Mouse (Mus musculus) frontal cortex, adult 2 months (tissue): ENCODE data around the gene Olfr1393. TPM values are rescaled to one million over a fixed set of nuclear protein-coding genes. Genes with fewer than 3 reads are reported as not detected.

Experiments
- DNase-seq, 2 experiments: peaks; one replicate each; pipeline ENCODE4 v3.0.0; 2022; ENCODE audit warnings: low spot score in 1 of 2; ENCODE audit errors: extremely low spot score in 1 of 2
- polyA plus RNA-seq: library from polyadenylated mRNA; depleted of rRNA; stranded (reverse); fragments of >200 nt; gene quantifications from 2 replicates; pipeline ENCODE4 v1.2.3, GENCODE M21; 2012

Olfr1393 gene
- polyA plus RNA-seq, 1 experiment = 0.48 TPM

DNA sequence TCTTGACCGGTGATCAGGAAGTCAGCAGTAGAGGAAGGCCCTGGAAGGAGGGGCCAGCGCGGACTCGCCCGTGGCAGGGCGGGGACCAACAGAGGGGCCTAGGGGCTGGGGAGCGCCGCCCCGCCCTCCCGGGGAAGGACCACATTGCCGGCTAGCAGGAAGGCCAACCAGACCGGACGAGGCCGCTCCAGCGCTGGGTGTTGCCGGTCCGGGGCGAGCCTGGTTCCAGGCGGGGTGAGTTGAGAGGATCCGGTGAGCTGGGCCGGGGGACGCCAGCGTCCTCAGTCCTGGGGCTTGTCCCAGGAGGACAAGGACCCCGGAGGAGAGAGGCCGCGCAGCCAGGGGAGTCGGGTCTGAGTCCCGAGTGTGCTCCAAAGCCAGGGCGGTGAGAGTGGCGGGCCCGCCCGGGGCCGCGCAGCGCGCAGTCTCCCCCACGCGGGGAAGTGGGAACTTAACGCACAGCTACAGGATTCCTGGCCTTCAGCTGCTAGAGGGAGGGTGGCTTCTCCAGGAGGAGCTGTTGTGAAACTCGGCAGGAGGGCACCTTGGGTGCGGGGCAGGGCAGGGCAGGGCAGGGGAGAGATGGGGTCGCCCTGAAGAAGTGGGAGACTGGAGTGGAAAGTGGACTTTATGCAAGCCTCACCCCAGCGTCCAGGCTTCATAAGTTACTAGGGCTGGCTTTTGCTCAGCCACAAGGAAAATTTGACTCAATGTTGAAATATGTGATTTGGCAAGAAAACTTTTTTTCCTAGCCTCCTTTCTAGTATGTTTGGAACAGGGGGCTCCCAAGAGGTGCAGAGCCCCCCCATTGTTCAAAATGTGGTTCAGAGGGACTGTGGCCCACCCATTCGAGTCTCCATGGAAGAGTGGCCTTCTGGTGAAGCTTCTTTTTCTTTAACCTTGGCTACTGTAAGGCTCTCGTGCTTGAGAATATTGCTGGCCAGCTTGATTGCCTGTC is 27.4 kb upstream of the Olfr1393 start:
- peak in 1 of 2 experiments; percentile 70 for DNase-seq

- DNase-seq = no peak
Observed at GRCm38 (mm10) chr11:49251380-49251761, 26.7 kb upstream of the Olfr1393 start.

GRCm38 (mm10) chr11:49252048-49252447 is 26.1 kb upstream of the Olfr1393 start:
- no peak for DNase-seq

GRCm38 (mm10) chr11:49253035-49253434 is 25.1 kb upstream of the Olfr1393 start:
- no peak for DNase-seq

GRCm38 (mm10) chr11:49259296-49259695 is 18.8 kb upstream of the Olfr1393 start:
- DNase-seq = no peak

GRCm38 (mm10) chr11:49259829-49260228 is 18.3 kb upstream of the Olfr1393 start:
- DNase-seq = no peak

- no peak for DNase-seq
Observed at GRCm38 (mm10) chr11:49260598-49261312, 17.3 kb upstream of the Olfr1393 start.

- DNase-seq = no peak
Observed at GRCm38 (mm10) chr11:49261313-49261855, 16.7 kb upstream of the Olfr1393 start.

DNA sequence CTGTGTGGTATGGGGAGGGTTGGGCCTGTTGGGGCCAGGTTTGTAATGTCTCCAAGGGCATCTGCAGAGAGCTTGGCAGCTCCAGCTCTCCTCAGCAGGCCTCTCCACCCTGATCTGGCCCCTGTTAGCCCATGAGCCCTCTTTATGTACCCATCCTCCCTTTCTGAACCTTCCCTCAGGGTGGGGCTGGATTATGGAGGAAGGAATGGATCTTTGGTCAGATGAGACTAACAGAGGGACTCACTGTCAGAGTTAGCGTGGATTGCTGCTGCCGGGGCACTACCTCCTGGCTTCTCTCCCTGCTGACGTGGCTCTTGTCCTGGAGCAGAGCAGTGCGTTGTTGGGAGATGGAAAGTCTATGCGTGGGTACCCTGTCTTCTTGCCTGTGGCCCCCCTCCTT is 15.8 kb upstream of the Olfr1393 start:
- DNase-seq = no peak

DNA sequence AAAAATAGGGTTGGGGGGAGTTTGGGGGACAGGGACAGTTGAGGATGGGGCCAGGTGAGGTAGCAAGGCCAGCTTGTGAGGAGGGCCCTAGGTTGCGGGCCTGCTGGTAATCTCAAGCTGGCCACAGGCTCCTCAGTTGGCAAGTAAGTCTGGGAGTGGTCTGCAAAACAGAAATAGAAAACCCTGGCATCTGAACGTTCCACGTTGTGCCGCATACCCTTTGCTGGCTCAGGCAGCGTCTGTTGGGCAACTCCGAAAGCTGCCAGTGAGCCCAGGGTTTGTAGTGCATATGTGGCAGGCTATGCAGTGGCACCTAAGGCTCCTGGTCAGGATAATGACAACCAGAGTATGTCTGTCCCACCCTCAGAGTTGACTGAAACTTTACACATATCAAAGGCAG is 15.0 kb upstream of the Olfr1393 start:
- DNase-seq = no peak

- DNase-seq = no peak
Observed at GRCm38 (mm10) chr11:49264081-49264480, 14.0 kb upstream of the Olfr1393 start.

DNA sequence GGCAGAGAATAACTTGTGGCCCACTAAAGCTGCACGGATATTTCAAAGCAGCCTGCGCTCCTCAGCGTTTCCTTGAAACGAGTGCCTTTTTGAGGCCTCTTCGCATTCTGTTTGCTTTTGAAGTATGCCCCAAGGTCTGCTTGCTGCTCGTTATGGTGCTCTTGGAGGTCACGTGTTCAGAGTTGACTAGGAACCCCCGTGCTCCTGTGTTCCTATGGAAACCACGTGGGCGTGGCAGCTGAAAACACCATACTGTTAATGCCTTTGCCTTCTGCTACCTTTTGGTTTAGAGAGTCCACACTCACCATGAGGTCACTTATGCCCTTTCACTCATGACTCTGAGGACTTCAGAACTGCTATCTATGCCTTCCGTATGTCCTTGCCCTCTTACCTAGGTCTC is 13.5 kb upstream of the Olfr1393 start:
- no peak for DNase-seq

DNA sequence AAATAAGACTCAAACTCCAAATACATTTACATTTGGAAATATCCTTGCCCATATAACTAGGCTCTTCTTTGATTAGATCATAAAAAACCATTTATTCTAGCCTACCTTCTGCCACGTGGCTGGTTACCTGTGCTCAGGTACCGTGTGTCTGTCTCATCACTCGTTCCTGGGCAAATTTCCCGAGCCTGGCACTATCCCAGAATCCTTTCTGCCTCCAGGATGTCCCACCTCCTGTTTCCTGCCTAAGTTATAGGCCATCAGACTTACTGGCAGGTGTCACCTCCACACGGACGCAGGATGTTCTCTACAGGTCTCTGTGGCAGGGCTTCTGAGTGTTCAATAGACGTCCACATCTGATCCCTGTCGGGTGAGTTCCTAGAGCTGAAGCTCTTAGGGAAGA is 13.0 kb upstream of the Olfr1393 start:
- DNase-seq = no peak

DNA sequence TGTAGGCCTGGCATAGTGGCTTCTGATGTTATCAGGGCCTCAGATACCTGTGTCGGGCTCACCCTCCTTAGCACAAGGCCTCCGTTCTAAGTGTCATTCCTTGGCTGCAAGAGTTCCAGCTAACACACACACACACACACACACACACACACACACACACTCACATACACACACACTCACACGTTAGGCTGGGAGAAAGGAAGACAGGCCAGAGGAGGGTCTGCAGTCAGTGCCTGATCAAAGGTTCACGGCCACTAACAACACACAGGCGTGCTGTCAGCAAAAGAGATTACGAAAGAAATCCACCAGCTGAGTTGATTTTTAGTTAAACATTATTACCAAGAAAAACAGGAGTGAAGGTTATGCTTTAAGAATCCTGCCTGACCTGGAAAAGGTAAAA is 11.4 kb upstream of the Olfr1393 start:
- DNase-seq = no peak

DNA sequence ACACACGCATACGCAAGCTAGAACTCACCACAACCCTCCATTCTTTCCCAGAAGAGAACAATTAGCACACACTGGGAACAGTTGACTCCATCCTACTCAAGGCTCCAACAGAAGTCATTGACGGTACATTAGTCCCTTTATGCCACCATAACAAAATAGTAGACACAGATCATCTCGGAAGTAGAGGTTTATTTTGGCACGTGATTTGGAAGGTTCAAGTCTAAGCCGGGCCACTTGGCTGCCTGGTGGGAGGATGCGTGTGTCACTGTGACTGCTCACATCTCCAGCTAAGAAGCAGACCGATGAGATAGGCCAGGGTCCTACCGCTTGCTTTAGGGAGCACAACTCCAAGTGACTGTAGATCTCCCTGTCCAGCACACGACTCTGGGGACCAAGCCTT is 10.8 kb upstream of the Olfr1393 start:
- no peak for DNase-seq

GRCm38 (mm10) chr11:49267970-49268579 is 10.0 kb upstream of the Olfr1393 start:
- DNase-seq = no peak

- no peak for DNase-seq
Observed at GRCm38 (mm10) chr11:49269761-49270160, 8.3 kb upstream of the Olfr1393 start.

DNA sequence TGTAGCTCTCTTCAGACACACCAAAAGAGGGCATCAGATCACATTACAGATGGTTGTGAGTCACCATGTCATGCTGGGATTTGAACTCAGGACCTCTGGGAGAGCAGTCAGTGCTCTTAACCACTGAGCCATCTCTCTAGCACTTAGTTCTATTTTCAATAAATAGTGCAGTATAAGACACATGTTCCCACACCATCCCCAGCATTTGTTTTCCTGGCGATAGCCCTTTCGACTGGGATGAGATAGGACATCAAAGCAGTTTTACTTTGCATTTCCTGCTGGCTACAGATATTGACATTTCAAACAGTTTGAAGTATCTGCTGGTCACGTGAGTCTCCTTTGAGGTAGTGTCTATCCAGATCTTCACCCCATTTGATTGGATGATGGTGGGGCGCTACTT is 7.7 kb upstream of the Olfr1393 start:
- DNase-seq = no peak

- peak in 1 of 2 experiments; percentile 76 for DNase-seq
Observed at GRCm38 (mm10) chr11:49271334-49271733, 6.8 kb upstream of the Olfr1393 start.

- DNase-seq = no peak
Observed at GRCm38 (mm10) chr11:49273834-49274519, 4.1 kb upstream of the Olfr1393 start.
